Mouse (Mus musculus): ENCODE data around the gene Mettl1. TPM values are rescaled to one million over a fixed set of nuclear protein-coding genes. Genes with fewer than 3 reads are reported as not detected.

Gene Mettl1
- total RNA-seq, 2 experiments from 2014 or later: 8.7 to 9.7 TPM

DNA sequence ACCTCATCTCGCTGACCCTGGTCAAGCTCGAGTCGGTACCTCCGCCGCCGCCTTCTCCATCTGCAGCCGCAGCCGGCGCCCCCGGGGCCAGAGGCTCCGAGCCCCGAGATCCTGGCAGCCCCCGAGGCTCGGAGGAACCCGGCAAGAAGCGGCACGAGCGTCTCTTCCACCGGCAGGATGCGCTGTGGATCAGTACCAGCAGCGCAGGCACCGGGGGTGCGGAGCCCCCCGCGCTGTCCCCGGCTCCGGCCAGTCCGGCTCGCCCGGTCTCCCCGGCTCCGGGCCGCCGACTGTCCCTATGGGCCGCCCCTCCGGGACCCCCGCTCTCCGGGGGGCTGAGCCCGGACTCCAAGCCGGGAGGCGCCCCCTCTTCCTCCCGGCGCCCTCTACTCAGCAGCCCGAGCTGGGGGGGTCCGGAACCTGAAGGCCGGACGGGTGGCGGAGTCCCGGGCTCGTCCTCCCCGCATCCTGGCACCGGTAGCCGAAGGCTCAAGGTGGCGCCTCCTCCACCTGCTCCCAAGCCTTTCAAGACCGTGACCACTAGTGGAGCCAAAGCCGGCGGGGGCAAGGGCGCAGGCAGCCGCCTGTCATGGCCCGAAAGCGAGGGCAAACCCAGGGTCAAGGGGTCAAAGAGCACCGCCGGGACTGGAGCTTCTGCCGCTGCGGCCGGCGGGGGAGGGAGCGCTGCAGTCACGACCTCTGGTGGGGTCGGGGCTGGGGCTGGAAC, 38.6 kb downstream of the Mettl1 start:
- intact Hi-C loops (cut with DNase I): loop anchor here (1.0 to 5.0 kb wide), 2 partner anchors 11 to 87 kb away; partner anchors contain the start of gene B4galnt1
- no peak for DNase-seq (ENCODE audit: low spot score in 2 of 2)

DNA sequence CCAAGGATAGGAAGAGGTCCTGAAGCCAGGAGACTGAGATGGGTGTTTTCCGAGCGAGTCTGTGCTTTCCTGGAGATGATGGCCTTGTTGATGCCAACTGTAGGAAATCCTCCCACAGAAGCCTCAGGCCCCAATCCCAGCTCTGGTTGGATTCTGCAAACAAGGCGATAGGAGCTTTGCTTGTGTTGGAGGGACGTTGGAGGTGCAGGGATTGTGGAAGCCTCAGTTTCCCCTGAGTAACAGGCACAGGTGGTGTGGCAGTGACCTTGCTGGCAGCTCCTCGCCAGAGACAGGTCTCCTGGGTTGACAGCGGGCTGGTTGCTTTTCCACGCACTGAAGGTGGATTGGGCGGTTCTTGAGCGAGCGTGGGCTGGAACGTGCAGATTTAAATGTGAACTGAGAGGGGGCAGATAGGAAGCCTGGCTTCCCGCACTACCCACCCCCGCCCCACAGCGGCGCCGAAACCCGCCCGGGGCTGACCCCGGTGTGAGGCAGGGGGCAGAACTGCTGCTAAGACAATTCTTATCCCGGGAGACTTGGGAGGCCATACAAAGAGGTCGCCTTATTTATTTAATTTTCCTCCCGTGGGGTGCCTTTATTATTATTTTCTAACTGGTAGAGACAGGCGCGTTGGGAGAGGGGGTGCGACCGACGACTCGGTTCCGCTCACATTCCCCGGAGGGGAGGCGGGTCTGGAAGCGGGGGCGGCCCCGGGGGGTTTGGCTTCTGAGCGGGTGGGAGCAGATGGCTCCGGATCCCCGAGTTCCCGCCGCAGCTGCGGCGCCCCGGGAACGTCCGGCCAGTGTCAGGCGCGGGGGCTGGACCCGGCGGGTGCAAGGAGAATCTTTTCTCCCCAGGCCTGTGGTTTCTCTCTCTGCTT, 39.9 kb downstream of the Mettl1 start:
- intact Hi-C loops (cut with DNase I): loop anchor here (1.0 kb wide), 1 partner anchor 10 kb away; no protein-coding TSS in a partner anchor
- DNase-seq (ENCODE audit: low spot score in 2 of 2): peak in 1 of 2 experiments; percentile 72

DNA sequence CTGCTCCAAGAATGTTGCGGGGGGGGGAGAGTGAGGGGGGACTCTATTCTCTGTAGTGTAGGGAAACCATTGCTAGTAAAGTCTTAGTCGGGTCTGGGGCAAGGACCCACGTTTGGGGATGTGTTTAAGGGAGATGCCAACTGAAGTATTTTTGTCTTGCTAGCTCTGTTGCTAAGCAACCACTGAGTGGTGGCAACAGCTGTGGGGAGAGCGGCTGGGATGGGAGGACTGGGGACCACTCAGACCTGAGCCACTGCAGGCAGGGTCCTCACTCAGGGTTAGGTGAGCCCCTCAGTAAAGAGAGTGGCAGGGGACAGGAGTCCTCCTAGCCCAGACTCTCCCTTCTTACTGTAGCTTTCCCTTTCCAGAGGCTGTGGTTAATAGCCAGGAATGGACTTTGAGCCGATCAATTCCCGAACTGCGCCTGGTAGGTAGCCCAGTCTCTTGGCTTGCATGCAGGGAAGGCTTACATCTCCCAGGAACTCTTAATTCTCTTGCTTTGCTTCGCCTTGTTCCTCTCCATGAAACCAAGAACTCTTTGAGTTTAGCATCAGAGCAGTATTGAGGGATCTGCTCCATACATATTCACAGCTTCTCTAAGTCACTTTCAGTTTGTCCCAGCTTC, 40.9 kb downstream of the Mettl1 start:
- peak in 1 of 2 experiments; percentile 64 for DNase-seq (ENCODE audit: low spot score in 2 of 2)
- intact Hi-C loops (cut with DNase I): no loop called here

DNA sequence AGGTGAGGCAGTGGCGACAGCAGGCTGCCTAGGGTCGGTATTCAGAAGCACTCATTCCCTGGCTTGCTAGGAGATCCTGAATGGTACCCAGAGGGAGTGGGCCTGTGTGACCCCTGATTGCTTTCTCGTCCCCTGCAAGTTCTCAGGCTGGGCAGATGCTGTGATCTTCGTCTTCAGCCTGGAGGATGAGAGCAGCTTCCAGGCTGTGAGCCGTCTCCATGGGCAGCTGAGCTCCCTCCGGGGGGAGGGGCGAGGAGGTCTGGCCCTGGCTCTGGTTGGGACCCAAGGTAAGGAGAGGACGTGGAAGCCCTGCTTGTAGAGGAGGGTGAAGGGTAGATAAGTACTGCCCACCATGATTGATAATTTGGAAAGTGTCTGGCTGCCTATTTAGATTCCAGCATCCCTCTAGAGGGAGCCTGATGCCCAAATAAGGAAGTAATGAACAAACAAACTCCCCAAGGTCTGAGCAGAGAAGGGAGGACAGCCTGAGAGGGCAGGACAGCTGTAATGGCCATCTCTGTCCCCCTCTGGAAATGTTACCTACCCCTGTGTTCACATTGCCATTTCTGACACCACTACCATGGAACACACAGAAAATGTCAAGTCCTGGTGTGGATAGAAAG, 42.2 kb downstream of the Mettl1 start:
- intact Hi-C loops (cut with DNase I): no loop called here
- no peak for DNase-seq (ENCODE audit: low spot score in 2 of 2)

DNA sequence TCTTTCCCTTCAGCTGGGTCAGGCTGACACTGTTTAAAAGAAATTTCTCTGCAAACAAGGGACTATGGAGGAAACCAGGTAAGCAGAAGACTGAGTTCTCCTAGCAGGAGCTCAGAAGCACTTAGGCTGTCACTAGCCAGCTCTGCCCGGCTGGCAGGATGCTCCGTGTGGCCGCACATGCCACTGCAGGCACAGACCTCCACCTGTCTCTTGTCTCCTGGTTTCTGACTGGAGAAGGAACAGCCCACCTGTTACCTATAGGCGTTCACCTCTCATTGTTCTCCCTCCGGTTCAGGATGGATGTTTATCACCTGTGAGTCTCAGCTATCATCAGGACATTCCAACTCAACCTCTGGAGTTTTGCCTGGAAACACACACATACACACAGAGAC, 42.7 kb downstream of the Mettl1 start:
- intact Hi-C loops (cut with DNase I): no loop called here
- DNase-seq (ENCODE audit: low spot score in 2 of 2): no peak

- intact Hi-C loops (cut with DNase I): no loop called here
- no peak for DNase-seq (ENCODE audit: low spot score in 2 of 2)
Observed at GRCm38 (mm10) chr10:127085052-127085451, 43.8 kb downstream of the Mettl1 start.

- no peak for DNase-seq (ENCODE audit: low spot score in 2 of 2)
- intact Hi-C loops (cut with DNase I): no loop called here
Observed at GRCm38 (mm10) chr10:127085633-127086032, 44.4 kb downstream of the Mettl1 start.

GRCm38 (mm10) chr10:127090560-127091411, 49.6 kb downstream of the Mettl1 start:
- peak in 1 of 2 experiments; percentile 66 for DNase-seq (ENCODE audit: low spot score in 2 of 2)

DNA sequence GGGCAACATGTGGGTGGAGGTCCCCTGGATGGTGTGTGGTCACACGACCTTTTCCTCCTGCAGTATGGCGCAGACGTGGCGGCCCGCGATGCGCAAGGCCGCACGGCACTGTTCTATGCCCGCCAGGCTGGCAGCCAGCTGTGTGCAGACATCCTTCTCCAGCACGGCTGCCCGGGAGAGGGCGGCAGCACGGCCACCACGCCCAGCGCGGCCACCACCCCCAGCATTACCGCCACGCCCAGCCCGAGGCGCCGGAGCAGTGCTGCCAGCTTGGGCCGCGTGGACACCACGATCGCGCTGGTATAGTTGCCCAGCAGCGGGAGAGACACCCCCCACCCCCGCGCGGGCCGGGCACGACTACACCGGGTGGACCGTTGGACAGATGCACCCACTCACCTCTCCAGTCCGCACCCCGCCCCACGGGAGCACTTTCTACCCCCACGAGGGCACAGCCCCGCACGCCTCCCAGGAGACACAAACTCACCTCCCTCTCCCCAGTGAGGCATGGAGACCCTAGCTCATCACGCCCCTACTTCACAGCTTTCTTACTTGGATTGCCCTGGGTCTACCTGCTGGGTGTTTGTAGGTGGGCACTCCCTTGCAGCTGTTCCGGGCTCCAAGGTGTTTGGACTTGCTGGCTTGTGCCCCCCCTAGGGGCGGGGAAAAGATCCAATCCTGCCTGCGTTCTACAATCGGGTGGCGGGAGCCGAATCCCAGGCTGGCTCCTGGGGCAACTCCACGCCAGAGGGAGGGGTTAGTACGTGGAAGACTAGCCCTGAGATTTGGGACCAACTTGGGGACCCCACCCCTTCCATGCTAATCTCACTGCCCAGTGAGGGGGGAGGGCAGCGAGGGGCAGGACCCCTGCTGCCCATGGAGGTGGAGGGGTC, 50.5 kb downstream of the Mettl1 start:
- DNase-seq (ENCODE audit: low spot score in 2 of 2): no peak

More at GRCm38 (mm10) chr10:127090560-127091411, 49.6 kb downstream of the Mettl1 start:
- intact Hi-C loops (cut with DNase I): loop anchor here (1.0 kb wide), 1 partner anchor 10 kb away; no protein-coding TSS in a partner anchor

GRCm38 (mm10) chr10:127092742-127093141, 51.5 kb downstream of the Mettl1 start:
- intact Hi-C loops (cut with DNase I): no loop called here
- DNase-seq (ENCODE audit: low spot score in 2 of 2): no peak

More for the DNA sequence above, 50.5 kb downstream of the Mettl1 start:
- intact Hi-C loops (cut with DNase I): loop anchor here (1.0 kb wide), 1 partner anchor 11 kb away; no protein-coding TSS in a partner anchor

GRCm38 (mm10) chr10:127094382-127094802, 53.2 kb downstream of the Mettl1 start:
- DNase-seq (ENCODE audit: low spot score in 2 of 2): peak in 1 of 2 experiments; percentile 65
- intact Hi-C loops (cut with DNase I): no loop called here

Small RNAs within 50 kb of the gene (microRNA-seq; reads per million reads assigned to microRNA genes)
- gene Mir26a-2 (10.7 to 56.0 reads per million in 2 experiments), gene Mir546 (0 to 1.0 reads per million in 2 experiments)

Other genes starting within 250 kb of the Mettl1 start
- 1 to 10 TPM; 9.2 to 9.7 TPM for gene Atp23, start 140.1 kb upstream of the Mettl1 start, total RNA-seq (2021)
- gene Ctdsp2, start 62.7 kb upstream of the Mettl1 start, total RNA-seq (2021): 10 to 100 TPM; 69.2 to 80.7 TPM
- gene Avil, start 40.7 kb upstream of the Mettl1 start, total RNA-seq (2021): under 1 TPM in 1 of 2 experiments, not detected in 1; 0.25 TPM
- 10 to 100 TPM; 30.1 to 37.1 TPM for gene Tsfm, start 10.6 kb upstream of the Mettl1 start, total RNA-seq (2021)
- under 1 TPM; 0.16 to 0.25 TPM for gene Eef1akmt3, start 99 bp downstream of the Mettl1 start, total RNA-seq (2021)
- gene Cyp27b1, start 6.8 kb downstream of the Mettl1 start, total RNA-seq (2021): 1 to 10 TPM in 1 of 2 experiments, under 1 TPM in 1; 0.57 to 1.1 TPM
- 10 to 100 TPM; 21.7 to 21.8 TPM for gene March9, start 18.8 kb downstream of the Mettl1 start, total RNA-seq (2021)
- 10 to 100 TPM; 84.9 to 86.2 TPM for gene Cdk4, start 22.1 kb downstream of the Mettl1 start, total RNA-seq (2021)
- 10 to 100 TPM; 65.5 to 71.5 TPM for gene Tspan31, start 28.9 kb downstream of the Mettl1 start, total RNA-seq (2021)
- 100 to 1,000 TPM; 678 to 689 TPM for gene Agap2, start 33.9 kb downstream of the Mettl1 start, total RNA-seq (2021)
- 100 to 1,000 TPM; 106 to 112 TPM for gene Os9, start 79.7 kb downstream of the Mettl1 start, total RNA-seq (2021)
- 100 to 1,000 TPM; 111 to 116 TPM for gene B4galnt1, start 123.8 kb downstream of the Mettl1 start, total RNA-seq (2021)
- gene Slc26a10, start 139.2 kb downstream of the Mettl1 start, total RNA-seq (2021): 1 to 10 TPM; 2.4 to 4.1 TPM
- 100 to 1,000 TPM; 142 to 156 TPM for gene Arhgef25, start 148.7 kb downstream of the Mettl1 start, total RNA-seq (2021)
- gene Dtx3, start 154.3 kb downstream of the Mettl1 start, total RNA-seq (2021): 100 to 1,000 TPM; 210 TPM
- 10 to 100 TPM; 95.2 to 95.6 TPM for gene Pip4k2c, start 170.2 kb downstream of the Mettl1 start, total RNA-seq (2021)
- 100 to 1,000 TPM; 934 to 952 TPM for gene Kif5a, start 221.9 kb downstream of the Mettl1 start, total RNA-seq (2021)
- gene Dctn2, start 225.0 kb downstream of the Mettl1 start, total RNA-seq (2021): 100 to 1,000 TPM; 262 to 278 TPM
- gene Mbd6, start 247.6 kb downstream of the Mettl1 start, total RNA-seq (2021): 10 to 100 TPM; 32.2 to 38.9 TPM

Data from left cerebral cortex, postnatal 25 days (tissue).